Mouse (Mus musculus) thymus, postnatal 0 days (tissue): ENCODE measurements around the gene Tbc1d15. TPM values are rescaled to one million over a fixed set of nuclear protein-coding genes. Genes with fewer than 3 reads are reported as not detected.

ENCODE experiments used
- DNase-seq: peaks from one replicate; pipeline ENCODE4 v3.0.0-alpha.2; 2015; ENCODE audit warnings: low spot score
- polyA plus RNA-seq: library from polyadenylated mRNA; unstranded; fragments of >200 nt; fragmentation: Nextera tagmentation; extraction: Ambion mirVana; gene quantifications from 2 replicates; pipeline ENCODE4 v1.2.1, GENCODE M21; 2015

Gene Tbc1d15
- polyA plus RNA-seq, 1 experiment from 2014 or later, result 66.1 TPM

DNA sequence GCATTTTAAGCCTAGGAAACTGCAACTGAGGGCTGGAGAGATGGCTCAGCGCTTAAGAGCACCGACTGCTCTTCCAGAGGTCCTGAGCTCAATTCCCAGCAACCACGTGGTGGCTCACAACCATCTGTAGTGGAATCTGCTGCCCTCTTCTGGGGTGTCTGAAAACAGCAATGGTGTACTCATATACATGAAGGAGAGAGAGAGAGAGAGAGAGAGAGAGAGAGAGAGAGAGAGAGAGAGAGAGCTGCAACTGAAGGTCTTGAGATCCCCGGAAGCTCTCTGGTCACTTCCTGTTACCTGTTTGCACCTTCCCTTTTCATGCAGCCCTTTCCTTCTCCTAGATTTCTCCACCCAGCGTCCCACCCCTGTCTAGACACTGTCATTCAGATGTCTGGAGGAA, 91.0 kb downstream of the Tbc1d15 start:
- no peak for DNase-seq

Other genes with a start within 250 kb of the Tbc1d15 start
- gene Tph2, start 66.4 kb downstream of the Tbc1d15 start, polyA plus RNA-seq, result 0.07 TPM in 1 of 2 replicates, not detected in the other
- 12.3 and 21.5 TPM in 2 replicates for gene Rab21, start 64.1 kb upstream of the Tbc1d15 start, polyA plus RNA-seq
- 46.8 and 53.6 TPM in 2 replicates for gene Tmem19, start 111.0 kb upstream of the Tbc1d15 start, polyA plus RNA-seq
- gene Thap2, start 133.0 kb upstream of the Tbc1d15 start, polyA plus RNA-seq, result 22.8 and 26.4 TPM in 2 replicates
- gene Zfc3h1, start 133.5 kb upstream of the Tbc1d15 start, polyA plus RNA-seq, result 15.4 and 21.7 TPM in 2 replicates